Mouse (Mus musculus) erythroblast, embryonic 14.5 days (primary cell): ENCODE measurements around the gene Sun1.

Experiments
- GATA1 ChIP-seq: IDR thresholded peaks from 2 replicates; pipeline ENCODE4 v1.6.1; 2012; ENCODE audit warnings: low read length, inconsistent platforms, mixed read lengths
- TAL1 ChIP-seq: IDR thresholded peaks from 3 replicates; pipeline ENCODE4 v1.6.1; 2012; ENCODE audit warnings: low read length, inconsistent platforms, mixed read lengths

GRCm38 (mm10) chr5:139257818-139258217 is 57.4 kb downstream of the Sun1 start:
- TF ChIP-seq GATA1 (no peak), TAL1 (no peak)
